Mouse (Mus musculus) stomach, postnatal 0 days (tissue): Measurements from ENCODE around the gene Ank3. TPM values are rescaled to one million over a fixed set of nuclear protein-coding genes. Genes with fewer than 3 reads are reported as not detected.

Experiments
- ATAC-seq: fragments of 200-750 bp; cut with Nextera tagmentation; 2 replicates; pipeline ENCODE4 v1.8.0; 2017; ENCODE audit not compliant: low FRiP score, low TSS enrichment
- DNase-seq: peaks from one replicate; pipeline ENCODE4 v3.0.0-alpha.2; 2016; ENCODE audit warnings: low spot score
- H3K27ac ChIP-seq: fragments of 300-500 bp; sonication (generic); replicated peaks from 2 replicates; pipeline ENCODE4 v1.5.1; 2014; ENCODE audit warnings: mild to moderate bottlenecking, control low read depth
- H3K27me3 ChIP-seq: fragments of 300-500 bp; sonication (generic); 2 replicates; pipeline ENCODE4 v1.6.1; 2014; ENCODE audit warnings: low read length; ENCODE audit not compliant: control insufficient read depth, insufficient read depth
- H3K36me3 ChIP-seq: fragments of 300-500 bp; sonication (generic); 2 replicates; pipeline ENCODE4 v1.6.1; 2014; ENCODE audit warnings: low read length, mixed read lengths; ENCODE audit not compliant: control insufficient read depth, insufficient read depth
- H3K4me1 ChIP-seq: fragments of 300-500 bp; sonication (generic); replicated peaks from 2 replicates; pipeline ENCODE4 v1.6.1; 2014; ENCODE audit warnings: antibody characterized with exemption; ENCODE audit not compliant: control insufficient read depth, insufficient read depth
- H3K4me2 ChIP-seq: fragments of 300-500 bp; sonication (generic); replicated peaks from 2 replicates; pipeline ENCODE4 v1.6.1; 2014; ENCODE audit warnings: low read depth, mild to moderate bottlenecking, control low read depth, moderate library complexity
- H3K4me3 ChIP-seq: fragments of 300-500 bp; sonication (generic); 2 replicates; pipeline ENCODE4 v1.5.1; 2014; ENCODE audit warnings: low read depth, low read length, control low read depth
- H3K9ac ChIP-seq: fragments of 300-500 bp; sonication (generic); 2 replicates; pipeline ENCODE4 v1.6.1; 2014; ENCODE audit warnings: mild to moderate bottlenecking, low read length, control low read depth, mixed read lengths
- H3K9me3 ChIP-seq: fragments of 300-500 bp; sonication (generic); 2 replicates; pipeline ENCODE4 v1.6.1; 2016; ENCODE audit warnings: low read length; ENCODE audit not compliant: control insufficient read depth
- CTCF ChIP-seq: IDR thresholded peaks from 2 replicates; pipeline ENCODE4 v1.5.1; 2016; ENCODE audit warnings: antibody characterized with exemption, low read depth, mild to moderate bottlenecking, moderate library complexity
- EP300 ChIP-seq: optimal IDR thresholded peaks from 2 replicates; pipeline ENCODE3; 2016; ENCODE audit warnings: antibody characterized with exemption
- WGBS: fragments of 180-500 bp; shearing (Covaris S2); extraction: QIAGEN DNeasy Blood & Tissue Kit; methylation state at CpG from one replicate; pipeline ENCODE4 v1.1.7; 2014; 5-methylcytosine and 5-hydroxymethylcytosine counted together
- polyA plus RNA-seq: library from polyadenylated mRNA; unstranded; fragments of >200 nt; fragmentation: Nextera tagmentation; extraction: Ambion mirVana; gene quantifications from 2 replicates; pipeline ENCODE4 v1.2.1, GENCODE M21; 2015

Ank3 gene
- polyA plus RNA-seq, 1 experiment from 2014 or later, result 16.0 TPM

- Histone ChIP-seq H3K9ac (no peak overlapping the region), H3K4me3 (no peak overlapping the region), H3K9me3 (no peaks in the 10 kb centered on the region), H3K27me3 (no peaks in the 10 kb centered on the region), H3K36me3 (no peaks in the 10 kb centered on the region), H3K4me1 (no peaks in the 10 kb centered on the region), H3K4me2 (no peak overlapping the region), H3K27ac (no peak overlapping the region)
- ATAC-seq (peak; percentile 71), DNase-seq (peak; percentile 47)
- TF ChIP-seq EP300, result no peak
- peak; percentile 94 for TF ChIP-seq CTCF
- 23% methylated on average over 3 of the region's 3 CpGs for WGBS
Measured at GRCm38 (mm10) chr10:69656321-69656720, 257.7 kb downstream of the Ank3 start.

GRCm38 (mm10) chr10:69659818-69660217, 261.2 kb downstream of the Ank3 start:
- H3K4me2 ChIP-seq, result no peak overlapping the region
- H3K36me3 ChIP-seq, result no peaks in the 10 kb centered on the region
- DNase-seq, result no peak
- H3K9me3 ChIP-seq, result no peaks in the 10 kb centered on the region
- TF ChIP-seq EP300 (no peak), CTCF (no peak)
- H3K27ac ChIP-seq, result no peak overlapping the region
- 89% methylated on average over 4 of the region's 4 CpGs for WGBS
- no peaks in the 10 kb centered on the region for H3K27me3 ChIP-seq
- no peaks in the 10 kb centered on the region for H3K4me1 ChIP-seq
- no peak overlapping the region for H3K9ac ChIP-seq
- no peak for ATAC-seq
- H3K4me3 ChIP-seq, result no peak overlapping the region

- Histone ChIP-seq H3K4me1 (no peaks in the 10 kb centered on the region), H3K4me3 (no peak overlapping the region), H3K9ac (no peak overlapping the region), H3K27me3 (no peaks in the 10 kb centered on the region), H3K9me3 (no peaks in the 10 kb centered on the region), H3K27ac (no peak overlapping the region), H3K36me3 (no peaks in the 10 kb centered on the region), H3K4me2 (no peak overlapping the region)
- ATAC-seq (peak; percentile 73), DNase-seq (peak; percentile 83)
- 3% methylated on average over 7 of the region's 7 CpGs for WGBS
- TF ChIP-seq CTCF (peak; percentile 98), EP300 (no peak)
Measured at GRCm38 (mm10) chr10:69662338-69662737, 263.8 kb downstream of the Ank3 start.

- Histone ChIP-seq H3K27ac (no peak overlapping the region), H3K9ac (no peak overlapping the region), H3K4me3 (no peak overlapping the region), H3K36me3 (no peaks in the 10 kb centered on the region), H3K27me3 (no peaks in the 10 kb centered on the region), H3K4me1 (no peaks in the 10 kb centered on the region), H3K4me2 (no peak overlapping the region), H3K9me3 (no peaks in the 10 kb centered on the region)
- ATAC-seq, result no peak
- TF ChIP-seq EP300 (no peak), CTCF (no peak)
- WGBS, result 74% methylated on average over 4 of the region's 4 CpGs
- DNase-seq, result no peak
Measured at GRCm38 (mm10) chr10:69667482-69667881, 268.9 kb downstream of the Ank3 start.

- H3K9ac ChIP-seq, result no peak overlapping the region
- no peak for DNase-seq
- H3K9me3 ChIP-seq, result no peaks in the 10 kb centered on the region
- no peaks in the 10 kb centered on the region for H3K4me1 ChIP-seq
- H3K4me2 ChIP-seq, result no peak overlapping the region
- TF ChIP-seq EP300, result no peak
- no peak for TF ChIP-seq CTCF
- H3K4me3 ChIP-seq, result no peak overlapping the region
- no peaks in the 10 kb centered on the region for H3K27me3 ChIP-seq
- no peak overlapping the region for H3K27ac ChIP-seq
- no peak for ATAC-seq
- 2% methylated on average over 1 of the region's 1 CpGs for WGBS
- H3K36me3 ChIP-seq, result no peaks in the 10 kb centered on the region
Measured at GRCm38 (mm10) chr10:69670496-69670895, 271.9 kb downstream of the Ank3 start.

- TF ChIP-seq EP300, result no peak
- no peak for TF ChIP-seq CTCF
- ATAC-seq (no peak), DNase-seq (no peak)
Measured at GRCm38 (mm10) chr10:69670959-69671358, 272.4 kb downstream of the Ank3 start.

More at GRCm38 (mm10) chr10:69670959-69671358, 272.4 kb downstream of the Ank3 start:
- Histone ChIP-seq H3K9me3 (no peaks in the 10 kb centered on the region), H3K4me3 (no peak overlapping the region), H3K27me3 (no peaks in the 10 kb centered on the region), H3K36me3 (no peaks in the 10 kb centered on the region), H3K4me2 (no peak overlapping the region), H3K9ac (no peak overlapping the region), H3K4me1 (no peaks in the 10 kb centered on the region), H3K27ac (no peak overlapping the region)
- 47% methylated on average over 2 of the region's 2 CpGs for WGBS
